In genomic region chr15:78571554-78572269, GRCm38 (mm10) we compare ENCODE assay signal across 8 mouse cellular contexts. TPM values are rescaled to one million over a fixed set of nuclear protein-coding genes. Genes with fewer than 3 reads are reported as not detected.
A peak's percentile ranks its signal among the peaks of the same experiment; 100 is the strongest.
DNase-seq lines count a peak whose midpoint lies in the region; ATAC-seq lines count a peak whose summit lies in the region.

No protein-coding gene starts in this region.

- H3K36me3 ChIP-seq in heart, embryonic 11.5 days (ENCODE audit: control insufficient read depth, insufficient read depth, low read length): no peaks in the 10 kb centered on the region
- no peaks in the 10 kb centered on the region for H3K36me3 ChIP-seq in lung, embryonic 16.5 days (ENCODE audit: control insufficient read depth, insufficient read depth, low read length)
- H3K36me3 ChIP-seq in stomach, embryonic 15.5 days: no peaks in the 10 kb centered on the region
- no peaks in the 10 kb centered on the region for H3K36me3 ChIP-seq in forebrain, embryonic 13.5 days (ENCODE audit: poor library complexity, severe bottlenecking)

- ATAC-seq in heart, embryonic 11.5 days (replicated peaks; ENCODE audit: insufficient number of reproducible peaks, low FRiP score, low TSS enrichment): peak; percentile 71
- no peak for ATAC-seq in lung, embryonic 16.5 days (ENCODE audit: low read depth)
- peak; percentile 77 for ATAC-seq in stomach, embryonic 15.5 days (ENCODE audit: insufficient read depth, low FRiP score, low read depth)
- no peak for ATAC-seq in forebrain, embryonic 13.5 days

- H3K4me3 ChIP-seq in heart, embryonic 11.5 days (ENCODE audit: low read depth, low read length): no peak overlapping the region
- peak overlapping the region; percentile 18 for H3K4me3 ChIP-seq in lung, embryonic 16.5 days (ENCODE audit: low read length)
- H3K4me3 ChIP-seq in stomach, embryonic 15.5 days (replicated peaks): peak overlapping the region; percentile 15
- no peak overlapping the region for H3K4me3 ChIP-seq in forebrain, embryonic 13.5 days

- H3K9me3 ChIP-seq in heart, embryonic 11.5 days (replicated peaks; ENCODE audit: control insufficient read depth, low read length): no peaks in the 10 kb centered on the region
- H3K9me3 ChIP-seq in lung, embryonic 16.5 days (ENCODE audit: control insufficient read depth, low read length): no peaks in the 10 kb centered on the region
- no peaks in the 10 kb centered on the region for H3K9me3 ChIP-seq in stomach, embryonic 15.5 days
- H3K9me3 ChIP-seq in forebrain, embryonic 13.5 days (replicated peaks): no peaks in the 10 kb centered on the region

- DNase-seq in adrenal gland, postnatal 14 days: peak; percentile 35
- DNase-seq in adrenal gland, postnatal 10 days: no peak
- no peak for DNase-seq in kidney, adult 11 months
- DNase-seq in frontal cortex, adult 2 months (ENCODE audit: extremely low spot score in 1 of 2, low spot score in 1 of 2): no peak

- H3K9ac ChIP-seq in heart, embryonic 11.5 days (ENCODE audit: low read depth, low read length): 0 out of 2 replicates have a peak overlapping the region, but pooled peaks have one; percentile 7
- H3K9ac ChIP-seq in lung, embryonic 16.5 days (ENCODE audit: low read length): no peak overlapping the region
- H3K9ac ChIP-seq in stomach, embryonic 15.5 days: no peak overlapping the region
- H3K9ac ChIP-seq in forebrain, embryonic 13.5 days: no peak overlapping the region

- H3K27ac ChIP-seq in heart, embryonic 11.5 days (ENCODE audit: low read depth, low read length): peak overlapping the region; percentile 68
- no peak overlapping the region for H3K27ac ChIP-seq in lung, embryonic 16.5 days (ENCODE audit: low read length)
- no peak overlapping the region for H3K27ac ChIP-seq in stomach, embryonic 15.5 days
- H3K27ac ChIP-seq in forebrain, embryonic 13.5 days: no peak overlapping the region

- peak overlapping the region; percentile 33 for H3K4me2 ChIP-seq in heart, embryonic 11.5 days
- H3K4me2 ChIP-seq in lung, embryonic 16.5 days (ENCODE audit: low read depth, low read length): no peak overlapping the region
- H3K4me2 ChIP-seq in stomach, embryonic 15.5 days: no peak overlapping the region
- no peak overlapping the region for H3K4me2 ChIP-seq in forebrain, embryonic 13.5 days

- peaks cover 15% of the 10 kb centered on the region for H3K4me1 ChIP-seq in heart, embryonic 11.5 days (ENCODE audit: control insufficient read depth, insufficient read depth, low read length)
- H3K4me1 ChIP-seq in lung, embryonic 16.5 days (replicated peaks; ENCODE audit: control insufficient read depth, insufficient read depth, low read length): peaks cover 2% of the 10 kb centered on the region; the same call in 1 of the 2 replicates
- H3K4me1 ChIP-seq in stomach, embryonic 15.5 days: no peaks in the 10 kb centered on the region
- no peaks in the 10 kb centered on the region for H3K4me1 ChIP-seq in forebrain, embryonic 13.5 days

- 18% methylated on average over 16 of the region's 16 CpGs for WGBS in heart, embryonic 11.5 days (ENCODE audit: insufficient replicate concordance)
- 33% methylated on average over 16 of the region's 16 CpGs for WGBS in lung, embryonic 16.5 days
- 41% methylated on average over 16 of the region's 16 CpGs for WGBS in stomach, embryonic 15.5 days
- WGBS in forebrain, embryonic 13.5 days: 76% methylated on average over 16 of the region's 16 CpGs

- H3K27me3 ChIP-seq in heart, embryonic 11.5 days (ENCODE audit: control insufficient read depth, insufficient read depth, low read length): no peaks in the 10 kb centered on the region
- H3K27me3 ChIP-seq in lung, embryonic 16.5 days (ENCODE audit: control insufficient read depth, insufficient read depth, low read depth, low read length): no peaks in the 10 kb centered on the region; the same call in 1 of the 2 replicates
- H3K27me3 ChIP-seq in stomach, embryonic 15.5 days (replicated peaks): no peaks in the 10 kb centered on the region
- H3K27me3 ChIP-seq in forebrain, embryonic 13.5 days: no peaks in the 10 kb centered on the region

RNA-seq across cellular contexts. Expression of gene Rac2, which starts 0.9 kb away (rescaled TPM):
- 9.0 and 44.5 TPM in 2 replicates for total RNA-seq in adrenal gland, postnatal 14 days (2021)
- 10 to 100 TPM; 21.3 to 27.1 TPM for total RNA-seq in adrenal gland, postnatal 10 days (2021)
- 3.4 and 9.2 TPM in 2 replicates for polyA plus RNA-seq in heart, embryonic 11.5 days (2014; fragmentation: Nextera tagmentation; extraction: Ambion mirVana)
- 23.4 and 39.3 TPM in 2 replicates for polyA plus RNA-seq in lung, embryonic 16.5 days (2015; fragmentation: Nextera tagmentation; extraction: Ambion mirVana)
- polyA plus RNA-seq in stomach, embryonic 15.5 days (2015; fragmentation: Nextera tagmentation; extraction: Ambion mirVana): 26.5 and 36.5 TPM in 2 replicates
- 2.9 and 3.4 TPM in 2 replicates for polyA plus RNA-seq in forebrain, embryonic 13.5 days (2015; fragmentation: Nextera tagmentation; extraction: Ambion mirVana)
- polyA plus RNA-seq in frontal cortex, adult 2 months (2012; rRNA removed): 2.7 and 4.7 TPM in 2 replicates

RNA-seq across cellular contexts. Expression of gene Cyth4, which starts 25.1 kb away (rescaled TPM):
- 4.6 and 12.8 TPM in 2 replicates for total RNA-seq in adrenal gland, postnatal 14 days (2021)
- 1 to 10 TPM; 7.0 to 9.9 TPM for total RNA-seq in adrenal gland, postnatal 10 days (2021)
- polyA plus RNA-seq in heart, embryonic 11.5 days (2014; fragmentation: Nextera tagmentation; extraction: Ambion mirVana): 1.3 and 2.0 TPM in 2 replicates
- polyA plus RNA-seq in lung, embryonic 16.5 days (2015; fragmentation: Nextera tagmentation; extraction: Ambion mirVana): 11.1 and 11.8 TPM in 2 replicates
- polyA plus RNA-seq in stomach, embryonic 15.5 days (2015; fragmentation: Nextera tagmentation; extraction: Ambion mirVana): 10.7 and 11.0 TPM in 2 replicates
- polyA plus RNA-seq in forebrain, embryonic 13.5 days (2015; fragmentation: Nextera tagmentation; extraction: Ambion mirVana): 3.1 and 3.4 TPM in 2 replicates
- polyA plus RNA-seq in frontal cortex, adult 2 months (2012; rRNA removed): 14.7 and 16.9 TPM in 2 replicates

RNA-seq across cellular contexts. Expression of gene Sstr3, which starts 27.2 kb away (rescaled TPM):
- total RNA-seq in adrenal gland, postnatal 14 days (2021): 0.56 and 0.98 TPM in 2 replicates
- under 1 TPM; 0.39 to 0.42 TPM for total RNA-seq in adrenal gland, postnatal 10 days (2021)
- polyA plus RNA-seq in heart, embryonic 11.5 days (2014; fragmentation: Nextera tagmentation; extraction: Ambion mirVana): 0.04 and 0.38 TPM in 2 replicates
- 0.05 TPM in 1 of 2 replicates, not detected in the other for polyA plus RNA-seq in lung, embryonic 16.5 days (2015; fragmentation: Nextera tagmentation; extraction: Ambion mirVana)
- 0.18 and 0.44 TPM in 2 replicates for polyA plus RNA-seq in stomach, embryonic 15.5 days (2015; fragmentation: Nextera tagmentation; extraction: Ambion mirVana)
- polyA plus RNA-seq in forebrain, embryonic 13.5 days (2015; fragmentation: Nextera tagmentation; extraction: Ambion mirVana): 0.96 and 1.4 TPM in 2 replicates
- 18.5 and 24.4 TPM in 2 replicates for polyA plus RNA-seq in frontal cortex, adult 2 months (2012; rRNA removed)

RNA-seq across cellular contexts. Expression of gene C1qtnf6, which starts 40.5 kb away (rescaled TPM):
- 53.4 and 69.2 TPM in 2 replicates for total RNA-seq in adrenal gland, postnatal 14 days (2021)
- total RNA-seq in adrenal gland, postnatal 10 days (2021): 10 to 100 TPM; 58.9 to 63.4 TPM
- 36.3 and 37.0 TPM in 2 replicates for polyA plus RNA-seq in heart, embryonic 11.5 days (2014; fragmentation: Nextera tagmentation; extraction: Ambion mirVana)
- polyA plus RNA-seq in lung, embryonic 16.5 days (2015; fragmentation: Nextera tagmentation; extraction: Ambion mirVana): 38.1 and 39.5 TPM in 2 replicates
- polyA plus RNA-seq in stomach, embryonic 15.5 days (2015; fragmentation: Nextera tagmentation; extraction: Ambion mirVana): 23.9 and 25.0 TPM in 2 replicates
- polyA plus RNA-seq in forebrain, embryonic 13.5 days (2015; fragmentation: Nextera tagmentation; extraction: Ambion mirVana): 4.1 and 5.8 TPM in 2 replicates
- 4.7 and 4.9 TPM in 2 replicates for polyA plus RNA-seq in frontal cortex, adult 2 months (2012; rRNA removed)

Comparison
In these comparisons a context has a peak if more than half of its experiments do, and no peak if none do; other contexts are left out.
1. ATAC-seq: peak in heart, embryonic 11.5 days (single experiment) and stomach, embryonic 15.5 days (single experiment); none in lung, embryonic 16.5 days (single experiment) and forebrain, embryonic 13.5 days (single experiment).
2. H3K4me3 ChIP-seq: peak in lung, embryonic 16.5 days (single experiment) and stomach, embryonic 15.5 days (single experiment); none in heart, embryonic 11.5 days (single experiment) and forebrain, embryonic 13.5 days (single experiment).